Mouse (Mus musculus): ENCODE measurements around the gene Pard3b. TPM values are rescaled to one million over a fixed set of nuclear protein-coding genes. Genes with fewer than 3 reads are reported as not detected.

Gene Pard3b
- polyA plus RNA-seq, 1 experiment from 2014 or later, result 17.0 TPM

GRCm38 (mm10) chr1:62550546-62550945 lies 911.9 kb downstream of the Pard3b start:
- Histone ChIP-seq H3K4me3 (no peak overlapping the region), H3K4me1 (peaks cover 14% of the 10 kb centered on the region), H3K9ac (no peak overlapping the region), H3K27ac (no peak overlapping the region), H3K27me3 (no peaks in the 10 kb centered on the region), H3K9me3 (no peaks in the 10 kb centered on the region), H3K4me2 (replicated peaks) (no peak overlapping the region), H3K36me3 (no peaks in the 10 kb centered on the region)
- WGBS, result 22% methylated on average over 2 of the region's 2 CpGs
- ATAC-seq (ENCODE audit: low FRiP score, low read depth), result no peak

- Histone ChIP-seq H3K27me3 (no peaks in the 10 kb centered on the region), H3K4me3 (no peak overlapping the region), H3K27ac (no peak overlapping the region), H3K9ac (no peak overlapping the region), H3K9me3 (no peaks in the 10 kb centered on the region), H3K36me3 (no peaks in the 10 kb centered on the region), H3K4me2 (replicated peaks) (no peak overlapping the region), H3K4me1 (peaks cover 14% of the 10 kb centered on the region)
- no peak for ATAC-seq (ENCODE audit: low FRiP score, low read depth)
- WGBS, result 78% methylated on average over 6 of the region's 6 CpGs
These were observed 912.9 kb downstream of the Pard3b start for GRCm38 (mm10) chr1:62551516-62551915.

- no peak for ATAC-seq (ENCODE audit: low FRiP score, low read depth)
- 12% methylated on average over 1 of the region's 1 CpGs for WGBS
- Histone ChIP-seq H3K27ac (no peak overlapping the region), H3K4me3 (no peak overlapping the region), H3K4me1 (peaks cover 11% of the 10 kb centered on the region), H3K9ac (no peak overlapping the region), H3K36me3 (no peaks in the 10 kb centered on the region), H3K4me2 (replicated peaks) (no peak overlapping the region), H3K27me3 (no peaks in the 10 kb centered on the region), H3K9me3 (0 out of 2 replicates have a peak, but pooled peaks cover 3% of the 10 kb centered on the region)
These were observed 917.2 kb downstream of the Pard3b start for GRCm38 (mm10) chr1:62555838-62556237.

GRCm38 (mm10) chr1:62562987-62563386 lies 924.4 kb downstream of the Pard3b start:
- peak; percentile 64; the same call in 1 of the 2 replicates for ATAC-seq (ENCODE audit: low FRiP score, low read depth)
- no peak overlapping the region for H3K9ac ChIP-seq
- H3K27ac ChIP-seq, result 0 out of 2 replicates have a peak overlapping the region, but pooled peaks have one; percentile 35
- H3K4me2 ChIP-seq (replicated peaks), result peak overlapping the region; percentile 9; the same call in 1 of the 2 replicates
- H3K4me1 ChIP-seq, result peaks cover 15% of the 10 kb centered on the region
- H3K9me3 ChIP-seq, result 0 out of 2 replicates have a peak, but pooled peaks cover 3% of the 10 kb centered on the region
- WGBS, result 15% methylated on average over 7 of the region's 7 CpGs
- no peaks in the 10 kb centered on the region for H3K27me3 ChIP-seq
- no peaks in the 10 kb centered on the region for H3K36me3 ChIP-seq
- no peak overlapping the region for H3K4me3 ChIP-seq

GRCm38 (mm10) chr1:62564245-62565119 lies 925.9 kb downstream of the Pard3b start:
- Histone ChIP-seq H3K9me3 (0 out of 2 replicates have a peak, but pooled peaks cover 1% of the 10 kb centered on the region), H3K27ac (no peak overlapping the region), H3K36me3 (no peaks in the 10 kb centered on the region), H3K4me1 (peaks cover 15% of the 10 kb centered on the region), H3K27me3 (no peaks in the 10 kb centered on the region), H3K4me2 (replicated peaks) (no peak overlapping the region), H3K9ac (no peak overlapping the region), H3K4me3 (no peak overlapping the region)
- no peak for ATAC-seq (ENCODE audit: low FRiP score, low read depth)
- 39% methylated on average over 13 of the region's 13 CpGs for WGBS

DNA sequence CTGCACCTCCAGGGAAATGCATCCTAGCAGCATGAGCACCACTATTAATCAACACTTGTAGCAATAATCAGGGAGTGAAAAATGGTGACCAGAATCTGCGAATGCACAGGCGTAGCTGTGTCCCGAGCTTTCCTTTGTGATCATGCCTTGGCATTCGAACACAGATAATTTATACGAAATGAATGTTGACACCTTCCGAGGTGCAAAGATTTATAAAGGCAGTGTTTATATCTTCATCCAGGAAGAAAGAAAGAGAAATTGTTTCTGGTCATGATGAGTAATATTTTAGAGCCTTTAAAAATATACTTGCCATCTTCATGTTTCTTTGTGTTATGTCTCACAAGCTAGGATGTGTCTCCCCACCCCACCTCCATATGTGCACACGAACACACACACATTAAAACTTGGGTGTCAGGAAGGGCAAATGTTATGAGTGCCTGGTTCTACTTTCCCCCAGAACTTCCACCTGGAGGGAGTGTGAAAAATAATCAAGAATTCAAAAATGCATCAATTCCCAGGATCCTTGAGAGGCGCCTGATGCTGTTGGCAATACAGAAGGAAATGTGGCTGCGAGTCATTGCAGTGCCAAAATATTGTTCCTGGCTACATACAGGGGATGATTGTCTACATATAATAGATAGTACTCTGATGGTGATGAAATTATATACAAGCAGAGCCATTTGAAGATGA lies 926.6 kb downstream of the Pard3b start:
- ATAC-seq (ENCODE audit: low FRiP score, low read depth), result no peak
- no peak overlapping the region for H3K27ac ChIP-seq
- 70% methylated on average over 9 of the region's 9 CpGs for WGBS

DNA sequence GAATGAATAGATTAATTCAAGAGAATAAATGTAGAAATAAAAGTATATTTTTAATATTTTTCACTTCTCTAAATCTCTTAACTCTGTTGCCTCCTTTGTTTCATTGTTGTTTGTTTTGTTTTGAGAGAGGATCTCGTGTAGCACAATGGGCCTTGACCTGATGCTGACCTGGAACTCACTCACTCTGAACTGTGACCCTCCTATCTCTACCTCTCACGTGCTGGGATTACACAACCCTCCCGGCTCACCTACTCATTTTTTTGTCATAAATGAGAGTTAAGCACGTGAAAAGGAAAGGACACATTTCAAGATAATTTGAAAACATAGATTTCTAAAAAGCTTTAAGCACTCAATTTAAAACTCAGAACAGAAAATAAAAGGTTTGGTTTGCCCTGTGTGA lies 928.0 kb downstream of the Pard3b start:
- Histone ChIP-seq H3K4me1 (peaks cover 15% of the 10 kb centered on the region), H3K27me3 (no peaks in the 10 kb centered on the region), H3K9me3 (peaks cover 4% of the 10 kb centered on the region; the same call in 1 of the 2 replicates), H3K4me2 (replicated peaks) (no peak overlapping the region), H3K9ac (no peak overlapping the region), H3K4me3 (no peak overlapping the region), H3K36me3 (no peaks in the 10 kb centered on the region), H3K27ac (no peak overlapping the region)
- no peak for ATAC-seq (ENCODE audit: low FRiP score, low read depth)
- WGBS, result 36% methylated on average over 4 of the region's 4 CpGs

More for the DNA sequence above, 926.6 kb downstream of the Pard3b start:
- Histone ChIP-seq H3K4me1 (peaks cover 15% of the 10 kb centered on the region), H3K36me3 (no peaks in the 10 kb centered on the region), H3K9ac (no peak overlapping the region), H3K4me3 (no peak overlapping the region), H3K4me2 (replicated peaks) (no peak overlapping the region), H3K27me3 (no peaks in the 10 kb centered on the region), H3K9me3 (no peaks in the 10 kb centered on the region)

DNA sequence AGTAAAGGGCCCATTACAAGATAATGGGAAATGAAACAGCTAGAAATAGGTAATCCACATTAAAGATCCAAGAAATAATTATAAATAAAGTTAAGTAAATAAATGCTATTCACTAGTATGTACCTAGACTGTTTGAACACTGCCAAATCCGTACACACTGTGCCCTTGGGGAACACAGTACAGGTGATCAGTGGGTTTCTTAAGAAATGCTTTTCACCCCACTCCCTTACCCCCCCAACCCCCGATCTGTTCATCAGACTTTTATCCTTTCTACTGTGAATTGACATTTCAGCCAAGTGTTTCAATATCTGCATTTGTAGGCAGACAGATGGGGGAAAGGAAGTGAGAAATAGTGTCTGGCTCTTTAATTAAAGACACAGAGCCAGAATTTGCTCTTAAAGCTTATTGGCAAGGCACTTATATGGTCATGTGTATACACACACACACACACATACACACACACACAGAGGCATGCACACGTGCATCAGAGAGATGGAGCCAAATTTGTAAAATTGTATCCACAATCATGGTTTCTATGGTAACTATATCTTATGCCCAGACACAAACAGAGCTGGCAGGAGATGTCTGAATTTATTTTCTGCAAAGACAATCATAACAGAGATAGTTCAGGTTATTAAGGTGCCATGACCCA lies 938.4 kb downstream of the Pard3b start:
- Histone ChIP-seq H3K36me3 (no peaks in the 10 kb centered on the region), H3K9ac (no peak overlapping the region), H3K4me2 (replicated peaks) (no peak overlapping the region), H3K27ac (no peak overlapping the region), H3K4me1 (peaks cover 21% of the 10 kb centered on the region), H3K4me3 (no peak overlapping the region), H3K27me3 (no peaks in the 10 kb centered on the region), H3K9me3 (no peaks in the 10 kb centered on the region)
- ATAC-seq (ENCODE audit: low FRiP score, low read depth), result no peak
- 67% methylated on average over 3 of the region's 3 CpGs for WGBS

- Histone ChIP-seq H3K4me3 (no peak overlapping the region), H3K9ac (no peak overlapping the region), H3K27me3 (no peaks in the 10 kb centered on the region), H3K4me2 (replicated peaks) (no peak overlapping the region), H3K9me3 (no peaks in the 10 kb centered on the region), H3K36me3 (no peaks in the 10 kb centered on the region), H3K4me1 (peaks cover 21% of the 10 kb centered on the region), H3K27ac (no peak overlapping the region)
- no peak for ATAC-seq (ENCODE audit: low FRiP score, low read depth)
- WGBS, result 59% methylated on average over 7 of the region's 7 CpGs
These were observed 940.6 kb downstream of the Pard3b start for GRCm38 (mm10) chr1:62579024-62579765.

GRCm38 (mm10) chr1:62580314-62580935 lies 941.8 kb downstream of the Pard3b start:
- 0 out of 2 replicates have a peak, but pooled peaks have one; percentile 5 for ATAC-seq (ENCODE audit: low FRiP score, low read depth)
- no peak overlapping the region for H3K4me3 ChIP-seq
- H3K27ac ChIP-seq, result no peak overlapping the region
- H3K4me1 ChIP-seq, result peaks cover 21% of the 10 kb centered on the region
- no peaks in the 10 kb centered on the region for H3K36me3 ChIP-seq
- WGBS, result 23% methylated on average over 4 of the region's 4 CpGs
- no peak overlapping the region for H3K4me2 ChIP-seq (replicated peaks)
- no peaks in the 10 kb centered on the region for H3K9me3 ChIP-seq
- H3K9ac ChIP-seq, result no peak overlapping the region
- H3K27me3 ChIP-seq, result no peaks in the 10 kb centered on the region

DNA sequence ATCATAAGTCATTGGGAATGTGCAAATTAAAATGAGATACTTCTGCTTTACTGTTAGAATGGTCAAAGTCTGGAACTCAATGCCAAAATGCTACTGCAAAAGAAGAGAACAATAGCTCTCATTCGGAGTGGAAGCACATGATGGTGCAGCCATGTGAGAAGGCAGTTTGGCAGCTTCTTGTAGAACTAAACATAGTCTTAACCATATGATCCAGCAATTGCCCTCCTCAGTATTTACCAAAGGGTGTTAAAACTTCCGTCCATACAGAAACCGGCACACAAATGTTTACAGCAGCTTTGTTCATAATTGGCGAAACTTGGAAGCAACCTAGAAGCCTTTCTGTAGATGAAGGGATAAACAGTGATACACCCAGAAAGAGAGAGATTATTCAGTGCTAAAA lies 943.9 kb downstream of the Pard3b start:
- no peak overlapping the region for H3K9ac ChIP-seq
- no peak overlapping the region for H3K27ac ChIP-seq
- no peak overlapping the region for H3K4me3 ChIP-seq
- no peak overlapping the region for H3K4me2 ChIP-seq (replicated peaks)
- H3K9me3 ChIP-seq, result no peaks in the 10 kb centered on the region
- no peaks in the 10 kb centered on the region for H3K36me3 ChIP-seq
- no peak for ATAC-seq (ENCODE audit: low FRiP score, low read depth)
- WGBS, result 87% methylated on average over 4 of the region's 4 CpGs
- H3K27me3 ChIP-seq, result no peaks in the 10 kb centered on the region
- H3K4me1 ChIP-seq, result peaks cover 21% of the 10 kb centered on the region

Data from limb, embryonic 13.5 days (tissue).